Mouse (Mus musculus): ENCODE results near the gene Gm10974. TPM values are rescaled to one million over a fixed set of nuclear protein-coding genes. Genes with fewer than 3 reads are reported as not detected.

Gm10974 gene
- not detected in 2 replicates for polyA plus RNA-seq (2015; fragmentation: Nextera tagmentation; extraction: Ambion mirVana)

DNA sequence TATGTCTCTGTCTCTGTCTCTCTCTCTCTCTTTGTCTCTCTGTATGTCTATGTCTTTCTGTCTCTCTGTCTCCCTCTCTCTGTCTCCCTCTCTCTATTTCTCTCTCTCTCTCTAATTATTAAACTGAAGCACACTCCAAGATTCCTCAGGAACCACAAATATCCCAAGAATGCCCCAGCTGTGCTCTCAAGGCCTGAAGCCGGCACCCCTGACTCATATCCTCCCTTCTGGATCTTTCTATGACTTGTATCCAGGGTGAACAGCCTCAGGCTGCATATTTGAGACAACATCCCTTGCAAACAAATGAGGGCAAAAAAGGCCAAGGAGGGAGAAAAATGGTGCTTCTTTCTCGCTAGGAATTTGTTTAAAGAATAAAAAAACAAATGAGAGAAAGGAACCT, at the start of gene Gm10974:
TSS of gene Gm10974 (plus strand) at position 2 of the 400 bp plus-strand sequence.
- 0 out of 2 replicates have a peak, but pooled peaks cover 8% of the 10 kb centered on the region for H3K9me3 ChIP-seq
- no peaks in the 10 kb centered on the region for H3K27me3 ChIP-seq
- no peaks in the 10 kb centered on the region for H3K4me1 ChIP-seq (replicated peaks)
- no peak within 1 kb of the TSS for H3K27ac ChIP-seq
- WGBS = 66% methylated on average over 2 of the region's 2 CpGs
- H3K4me3 ChIP-seq (replicated peaks) = no peak within 1 kb of the TSS
- no peak for ATAC-seq
- no peak within 1 kb of the TSS for H3K9ac ChIP-seq (replicated peaks)
- H3K36me3 ChIP-seq = no peaks in the 10 kb centered on the region
- H3K4me2 ChIP-seq (replicated peaks) = no peak within 1 kb of the TSS

DNA sequence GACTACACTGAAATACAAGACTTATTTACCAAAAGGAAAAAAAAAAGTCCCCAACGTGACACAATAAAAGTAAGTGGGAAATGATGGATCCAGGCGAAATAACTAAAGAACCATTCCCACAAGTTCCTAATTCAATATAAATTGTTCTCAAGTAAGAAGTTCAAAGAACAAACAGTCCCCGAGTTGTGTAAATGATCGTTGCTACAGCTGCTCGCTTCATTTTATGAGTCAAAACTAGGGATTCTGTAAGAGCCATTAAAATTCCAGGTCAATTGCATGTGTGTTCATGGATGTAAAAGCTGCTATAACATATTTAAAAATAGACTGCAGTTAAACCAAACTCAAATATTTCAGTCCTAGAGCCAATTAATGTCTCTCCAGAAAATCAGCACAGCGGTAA, 47.6 kb upstream of the Gm10974 start:
- H3K9ac ChIP-seq (replicated peaks) = no peak overlapping the region
- no peaks in the 10 kb centered on the region for H3K27me3 ChIP-seq
- no peak overlapping the region for H3K4me2 ChIP-seq (replicated peaks)
- no peaks in the 10 kb centered on the region for H3K9me3 ChIP-seq
- H3K36me3 ChIP-seq = no peaks in the 10 kb centered on the region
- H3K27ac ChIP-seq = no peak overlapping the region
- 0 out of 2 replicates have a peak, but pooled peaks cover 3% of the 10 kb centered on the region for H3K4me1 ChIP-seq (replicated peaks)
- ATAC-seq = no peak
- H3K4me3 ChIP-seq (replicated peaks) = no peak overlapping the region
- 91% methylated on average over 6 of the region's 6 CpGs for WGBS

DNA sequence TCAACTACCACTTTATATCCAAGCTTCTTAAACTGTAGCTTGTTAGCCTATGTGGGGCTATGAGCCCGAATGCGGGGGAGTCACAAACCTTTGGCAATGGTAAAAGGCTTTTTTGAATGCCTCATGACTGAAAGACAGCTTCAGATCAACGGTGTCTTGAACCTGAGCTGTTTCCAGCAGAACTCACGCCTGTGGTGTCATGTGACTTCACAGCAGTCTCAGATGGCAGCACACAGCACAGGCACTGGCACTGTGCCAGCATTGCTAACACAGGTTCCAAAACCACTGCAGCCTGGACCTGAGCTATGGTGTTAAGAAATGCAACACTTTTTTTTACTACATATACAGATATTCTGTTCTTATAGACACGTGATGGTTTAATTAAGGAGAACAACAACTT, 44.7 kb upstream of the Gm10974 start:
- H3K4me2 ChIP-seq (replicated peaks) = no peak overlapping the region
- no peak overlapping the region for H3K4me3 ChIP-seq (replicated peaks)
- no peaks in the 10 kb centered on the region for H3K36me3 ChIP-seq
- 0 out of 2 replicates have a peak, but pooled peaks cover 3% of the 10 kb centered on the region for H3K4me1 ChIP-seq (replicated peaks)
- no peaks in the 10 kb centered on the region for H3K9me3 ChIP-seq
- WGBS = 56% methylated on average over 5 of the region's 5 CpGs
- no peak overlapping the region for H3K27ac ChIP-seq
- H3K27me3 ChIP-seq = no peaks in the 10 kb centered on the region
- no peak overlapping the region for H3K9ac ChIP-seq (replicated peaks)
- no peak for ATAC-seq

DNA sequence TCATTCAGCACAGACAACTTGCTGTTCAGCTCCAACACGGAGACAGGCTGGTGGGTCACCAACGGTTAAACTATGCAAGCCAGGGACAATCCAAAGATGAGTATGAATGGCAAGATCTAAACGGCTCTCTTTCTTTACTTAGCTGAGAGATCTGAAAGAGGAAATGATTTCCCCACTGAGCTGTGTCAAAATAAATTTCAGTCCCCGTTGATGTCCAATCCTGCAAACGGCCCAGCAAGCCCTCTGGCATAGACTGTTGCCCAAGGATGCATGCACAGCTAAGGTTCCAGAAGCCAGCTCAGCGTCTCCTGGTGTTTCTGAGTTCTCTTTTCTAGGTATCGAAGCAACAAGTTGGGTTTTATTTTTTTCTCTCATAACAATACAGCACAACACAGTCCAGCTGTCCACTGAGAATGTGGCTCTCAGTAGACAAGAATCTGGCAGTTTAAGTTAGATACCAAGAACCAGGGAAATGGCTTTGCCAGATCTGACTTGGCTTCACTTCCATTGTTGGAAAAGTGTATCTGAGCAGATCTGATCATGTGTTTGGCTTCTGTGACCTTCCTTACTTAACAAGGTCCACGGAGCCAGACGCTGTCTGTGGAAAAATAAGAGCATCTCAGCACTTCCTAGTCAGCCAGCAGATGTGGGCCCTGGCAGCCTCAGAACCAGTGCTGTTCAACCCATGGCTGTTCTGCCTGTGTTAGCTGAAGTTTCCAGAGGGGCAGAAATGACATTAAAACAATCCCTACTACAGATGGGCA, 42.3 kb upstream of the Gm10974 start:
- H3K4me2 ChIP-seq (replicated peaks) = no peak overlapping the region
- H3K36me3 ChIP-seq = no peaks in the 10 kb centered on the region
- 83% methylated on average over 9 of the region's 9 CpGs for WGBS
- no peak for ATAC-seq
- H3K9me3 ChIP-seq = no peaks in the 10 kb centered on the region
- H3K9ac ChIP-seq (replicated peaks) = no peak overlapping the region
- no peaks in the 10 kb centered on the region for H3K27me3 ChIP-seq
- no peak overlapping the region for H3K4me3 ChIP-seq (replicated peaks)
- no peak overlapping the region for H3K27ac ChIP-seq
- H3K4me1 ChIP-seq (replicated peaks) = 0 out of 2 replicates have a peak, but pooled peaks cover 3% of the 10 kb centered on the region

DNA sequence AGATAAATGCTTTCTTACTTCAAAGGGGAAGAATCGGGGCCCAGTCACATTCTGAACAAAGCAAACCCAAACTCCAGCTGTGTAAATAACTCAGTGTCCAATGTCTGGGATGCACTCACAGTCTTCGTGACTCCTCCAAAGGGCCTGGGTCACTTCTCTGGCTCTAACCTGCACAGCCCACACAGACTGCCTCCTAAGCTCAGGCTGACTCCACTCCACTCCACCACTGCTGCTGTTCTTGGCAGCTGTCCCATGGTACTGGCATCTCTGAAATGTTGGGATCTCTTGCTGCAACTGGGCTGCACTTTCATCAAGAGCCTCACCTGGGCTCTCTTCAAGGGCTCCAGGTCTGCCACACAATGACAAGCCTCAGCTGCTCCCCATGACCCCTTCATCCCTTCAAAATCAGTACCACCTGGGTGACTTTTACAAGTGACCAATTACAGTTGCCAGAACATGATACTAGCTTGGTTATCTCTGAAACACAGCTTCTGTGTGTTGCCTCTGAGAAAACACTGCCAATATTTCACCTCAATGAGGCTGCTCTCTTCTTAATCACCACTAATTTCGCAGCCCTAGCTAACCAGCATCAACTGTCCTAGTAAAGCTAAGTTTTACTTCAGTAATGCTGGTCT, 40.2 kb upstream of the Gm10974 start:
- no peak for ATAC-seq
- no peak overlapping the region for H3K4me2 ChIP-seq (replicated peaks)
- H3K27me3 ChIP-seq = no peaks in the 10 kb centered on the region
- H3K36me3 ChIP-seq = no peaks in the 10 kb centered on the region
- 77% methylated on average over 3 of the region's 3 CpGs for WGBS
- no peak overlapping the region for H3K27ac ChIP-seq
- H3K4me3 ChIP-seq (replicated peaks) = no peak overlapping the region
- no peak overlapping the region for H3K9ac ChIP-seq (replicated peaks)
- 0 out of 2 replicates have a peak, but pooled peaks cover 3% of the 10 kb centered on the region for H3K4me1 ChIP-seq (replicated peaks)
- no peaks in the 10 kb centered on the region for H3K9me3 ChIP-seq

DNA sequence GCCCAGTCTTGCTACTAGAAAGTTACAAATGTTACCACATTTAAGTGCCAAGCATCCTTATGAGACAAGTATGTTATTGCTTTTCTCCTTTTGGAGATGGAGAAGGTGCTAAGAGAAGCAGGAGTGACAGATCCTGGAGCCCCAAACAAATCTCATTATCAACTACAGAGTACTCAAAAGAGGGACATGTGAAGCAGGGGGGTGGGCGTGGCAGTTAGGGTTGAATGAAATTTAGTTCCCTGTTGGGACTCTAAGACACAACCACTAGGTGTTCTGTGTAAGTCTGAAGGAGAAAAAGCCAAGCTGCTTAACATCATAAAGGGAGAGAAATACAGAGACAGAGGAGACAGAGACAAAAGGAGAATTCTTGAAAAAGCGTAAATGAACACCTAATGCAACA, 38.2 kb upstream of the Gm10974 start:
- no peak for ATAC-seq
- no peaks in the 10 kb centered on the region for H3K27me3 ChIP-seq
- WGBS = 49% methylated on average over 2 of the region's 2 CpGs

DNA sequence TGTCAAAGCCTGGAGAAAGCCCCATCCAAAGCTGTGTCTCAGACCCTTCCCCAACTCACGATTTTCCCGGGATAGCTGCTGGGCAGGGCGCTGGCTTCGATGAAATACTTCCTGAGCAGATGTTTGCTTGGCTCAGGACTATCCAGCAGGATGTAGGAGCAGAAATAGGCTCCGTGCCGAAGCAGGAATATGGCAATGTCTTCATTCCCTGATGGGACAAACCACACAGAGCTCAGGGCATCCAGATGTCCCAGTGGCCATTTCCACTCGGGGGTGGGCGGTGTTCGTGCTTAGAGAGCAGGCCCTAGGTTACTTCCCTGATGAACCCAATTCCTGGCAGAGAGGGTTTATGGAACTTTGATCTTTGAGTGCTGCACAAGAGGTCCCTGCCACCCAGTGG, 35.1 kb upstream of the Gm10974 start:
- no peaks in the 10 kb centered on the region for H3K27me3 ChIP-seq
- no peak overlapping the region for H3K9ac ChIP-seq (replicated peaks)
- WGBS = 88% methylated on average over 9 of the region's 9 CpGs
- H3K27ac ChIP-seq = no peak overlapping the region
- no peaks in the 10 kb centered on the region for H3K4me1 ChIP-seq (replicated peaks)
- H3K4me2 ChIP-seq (replicated peaks) = no peak overlapping the region
- ATAC-seq = no peak
- no peak overlapping the region for H3K4me3 ChIP-seq (replicated peaks)
- no peaks in the 10 kb centered on the region for H3K9me3 ChIP-seq
- no peaks in the 10 kb centered on the region for H3K36me3 ChIP-seq

More for the DNA sequence above, 38.2 kb upstream of the Gm10974 start:
- H3K9ac ChIP-seq (replicated peaks) = no peak overlapping the region
- H3K36me3 ChIP-seq = no peaks in the 10 kb centered on the region
- H3K27ac ChIP-seq = no peak overlapping the region
- H3K4me3 ChIP-seq (replicated peaks) = no peak overlapping the region
- no peaks in the 10 kb centered on the region for H3K4me1 ChIP-seq (replicated peaks)
- H3K4me2 ChIP-seq (replicated peaks) = no peak overlapping the region
- no peaks in the 10 kb centered on the region for H3K9me3 ChIP-seq

DNA sequence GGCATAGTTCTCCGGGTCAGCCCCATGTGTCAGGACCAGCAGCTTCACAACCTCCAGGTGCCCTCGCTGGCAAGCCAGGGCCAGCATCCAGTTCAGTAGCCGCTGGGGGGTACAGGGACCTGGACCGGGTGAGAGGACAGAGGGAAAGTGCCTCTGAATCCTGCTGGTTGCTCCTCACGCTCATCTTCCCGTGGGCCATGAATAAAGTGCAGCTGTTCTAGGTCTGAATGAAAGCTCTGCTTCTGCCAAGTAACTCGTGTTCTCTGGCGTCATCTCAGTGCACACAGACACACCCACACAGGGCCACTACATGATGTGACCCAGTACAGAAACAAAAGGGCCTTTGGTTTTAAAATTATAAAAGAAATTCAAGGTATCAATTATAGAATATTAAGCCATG, 33.4 kb upstream of the Gm10974 start:
- H3K4me2 ChIP-seq (replicated peaks) = no peak overlapping the region
- no peak overlapping the region for H3K9ac ChIP-seq (replicated peaks)
- no peak overlapping the region for H3K4me3 ChIP-seq (replicated peaks)
- no peaks in the 10 kb centered on the region for H3K27me3 ChIP-seq
- no peaks in the 10 kb centered on the region for H3K9me3 ChIP-seq
- H3K4me1 ChIP-seq (replicated peaks) = no peaks in the 10 kb centered on the region
- no peak for ATAC-seq
- no peak overlapping the region for H3K27ac ChIP-seq
- H3K36me3 ChIP-seq = no peaks in the 10 kb centered on the region
- WGBS = 89% methylated on average over 8 of the region's 8 CpGs

DNA sequence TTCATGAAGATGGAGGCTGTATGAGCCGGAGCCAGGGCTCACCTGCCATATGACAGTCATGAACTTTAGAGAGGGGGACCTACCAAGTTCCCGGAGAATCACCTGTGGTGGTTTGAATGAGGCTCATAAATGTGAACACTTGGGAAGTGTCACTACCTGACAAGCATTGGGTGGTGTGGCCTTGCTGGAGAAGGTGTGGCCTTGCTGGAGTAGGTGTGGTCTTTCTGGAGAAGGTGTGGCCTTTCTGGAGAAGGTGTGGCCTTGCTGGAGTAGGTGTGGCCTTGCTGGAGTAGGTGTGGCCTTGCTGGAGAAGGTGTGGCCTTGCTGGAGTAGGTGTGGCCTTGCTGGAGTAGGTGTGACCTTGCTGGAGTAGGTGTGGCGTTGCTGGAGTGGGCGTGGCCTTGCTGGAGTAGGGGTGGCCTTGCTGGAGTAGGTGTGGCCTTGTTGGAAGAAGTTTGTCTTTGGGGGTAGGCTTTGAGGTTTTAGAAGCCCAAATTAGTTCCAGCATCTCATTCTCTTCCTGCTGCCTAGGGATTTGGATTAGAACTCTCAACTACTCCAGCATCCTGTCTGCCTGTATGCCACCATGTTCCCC, 31.7 kb upstream of the Gm10974 start:
- WGBS = 86% methylated on average over 4 of the region's 4 CpGs

DNA sequence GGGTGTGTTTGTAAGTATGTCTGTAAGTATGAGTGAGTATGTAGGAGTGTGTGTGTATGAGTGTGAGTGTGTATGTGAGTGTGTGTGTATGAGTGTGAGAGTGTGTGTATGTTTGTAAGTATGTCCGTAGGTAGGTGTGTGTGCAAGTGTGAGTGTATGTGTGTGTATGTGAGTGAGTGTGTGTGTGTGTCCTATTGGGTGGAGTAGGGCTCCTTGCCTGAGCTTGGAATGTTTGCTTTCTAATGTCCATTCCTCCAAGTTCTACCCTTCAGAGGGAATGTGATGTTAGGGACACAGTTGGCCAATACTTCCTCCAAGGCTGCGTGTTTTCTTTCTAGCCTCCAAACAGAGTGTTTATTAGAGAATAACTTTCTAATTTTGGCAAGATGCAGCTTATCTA, 28.8 kb upstream of the Gm10974 start:
- Histone ChIP-seq H3K4me2 (replicated peaks) (no peak overlapping the region), H3K27ac (no peak overlapping the region), H3K36me3 (no peaks in the 10 kb centered on the region), H3K4me1 (replicated peaks) (no peaks in the 10 kb centered on the region), H3K4me3 (replicated peaks) (no peak overlapping the region), H3K27me3 (no peaks in the 10 kb centered on the region), H3K9ac (replicated peaks) (no peak overlapping the region), H3K9me3 (no peaks in the 10 kb centered on the region)
- ATAC-seq = no peak
- WGBS = 91% methylated on average over 2 of the region's 2 CpGs

More for the DNA sequence above, 31.7 kb upstream of the Gm10974 start:
- H3K4me3 ChIP-seq (replicated peaks) = no peak overlapping the region
- no peak overlapping the region for H3K9ac ChIP-seq (replicated peaks)
- H3K27ac ChIP-seq = no peak overlapping the region
- no peaks in the 10 kb centered on the region for H3K27me3 ChIP-seq
- no peaks in the 10 kb centered on the region for H3K9me3 ChIP-seq
- H3K36me3 ChIP-seq = no peaks in the 10 kb centered on the region
- H3K4me2 ChIP-seq (replicated peaks) = no peak overlapping the region
- no peaks in the 10 kb centered on the region for H3K4me1 ChIP-seq (replicated peaks)
- ATAC-seq = no peak

DNA sequence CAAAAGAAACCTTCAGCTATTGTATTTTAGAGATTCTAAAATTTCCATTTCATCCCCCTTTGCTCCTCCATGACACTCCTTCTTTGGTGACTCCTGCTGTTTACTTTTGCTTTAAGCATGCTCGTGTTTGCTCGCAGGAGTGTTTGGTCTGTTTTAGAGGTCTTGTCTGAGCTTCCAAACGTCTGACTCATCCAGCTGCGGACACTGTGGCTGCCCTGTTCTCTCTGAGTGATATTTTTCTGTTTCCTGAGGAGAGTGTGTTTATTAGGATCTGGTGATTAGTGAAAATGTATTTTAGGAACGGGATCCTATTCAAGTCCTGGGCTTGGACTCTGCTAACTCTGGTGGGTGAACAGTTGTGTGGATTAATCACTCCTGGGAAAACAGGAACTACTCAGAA, 26.1 kb upstream of the Gm10974 start:
- no peak for ATAC-seq
- no peak overlapping the region for H3K4me3 ChIP-seq (replicated peaks)

DNA sequence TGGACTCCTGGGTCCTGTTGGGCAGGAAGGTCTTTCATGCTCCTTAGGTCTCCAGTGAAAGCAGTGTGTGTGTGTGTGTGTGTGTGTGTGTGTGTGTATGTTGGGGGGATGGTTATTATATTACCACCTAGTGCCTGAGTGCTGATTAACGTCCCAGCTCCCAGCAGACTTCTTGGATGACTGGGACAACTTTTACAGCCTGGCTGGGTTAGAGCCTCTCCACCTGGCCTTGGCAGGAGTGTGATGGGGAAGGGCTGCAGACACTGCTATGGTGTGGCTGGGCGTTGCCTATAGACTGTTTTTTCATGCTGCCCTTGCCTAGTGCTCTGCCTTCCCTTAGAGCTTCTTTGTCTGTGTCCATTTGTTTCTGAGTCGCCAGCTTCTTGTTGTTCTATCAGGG, 25.7 kb upstream of the Gm10974 start:
- ATAC-seq = no peak
- H3K4me2 ChIP-seq (replicated peaks) = no peak overlapping the region
- H3K9me3 ChIP-seq = no peaks in the 10 kb centered on the region
- no peak overlapping the region for H3K4me3 ChIP-seq (replicated peaks)
- 61% methylated on average over 3 of the region's 3 CpGs for WGBS
- no peak overlapping the region for H3K27ac ChIP-seq
- no peaks in the 10 kb centered on the region for H3K27me3 ChIP-seq
- no peak overlapping the region for H3K9ac ChIP-seq (replicated peaks)
- H3K36me3 ChIP-seq = no peaks in the 10 kb centered on the region
- no peaks in the 10 kb centered on the region for H3K4me1 ChIP-seq (replicated peaks)

More for the DNA sequence above, 26.1 kb upstream of the Gm10974 start:
- Histone ChIP-seq H3K27ac (no peak overlapping the region), H3K27me3 (no peaks in the 10 kb centered on the region), H3K36me3 (no peaks in the 10 kb centered on the region), H3K9ac (replicated peaks) (no peak overlapping the region), H3K4me2 (replicated peaks) (no peak overlapping the region), H3K4me1 (replicated peaks) (no peaks in the 10 kb centered on the region), H3K9me3 (no peaks in the 10 kb centered on the region)
- 60% methylated on average over 5 of the region's 5 CpGs for WGBS
